Mouse (Mus musculus): ENCODE data around the gene Slc16a9. TPM values are rescaled to one million over a fixed set of nuclear protein-coding genes. Genes with fewer than 3 reads are reported as not detected.

The Slc16a9 gene
- polyA plus RNA-seq, 1 experiment from 2014 or later: 6.7 TPM

DNA sequence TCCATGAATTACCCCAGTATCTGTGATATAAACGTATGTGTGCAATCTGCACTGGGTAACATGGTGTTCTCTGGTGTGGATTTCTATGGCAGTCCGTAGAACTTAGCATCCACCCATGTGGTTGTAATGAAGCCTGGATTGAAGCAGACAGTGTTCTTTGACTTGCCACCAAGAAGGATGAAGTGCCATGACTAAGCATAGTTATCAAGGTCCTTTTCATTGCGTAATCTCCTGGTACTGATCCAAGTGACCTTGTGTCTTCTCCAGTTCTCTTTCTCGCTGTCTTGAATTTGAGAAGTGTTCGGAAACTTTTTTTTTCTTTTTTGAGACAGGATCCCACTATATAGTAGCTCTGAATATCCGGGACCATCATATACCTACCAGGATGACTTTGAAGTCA is 20.3 kb upstream of the Slc16a9 start:
- no peak for DNase-seq (ENCODE audit: low spot score)
- Histone ChIP-seq H3K9me3 (replicated peaks; ENCODE audit: low read length) (no peaks in the 10 kb centered on the region), H3K4me2 (ENCODE audit: low read length) (no peak overlapping the region), H3K4me3 (replicated peaks; ENCODE audit: low read depth, low read length) (no peak overlapping the region), H3K9ac (ENCODE audit: low read depth, low read length) (no peak overlapping the region), H3K27ac (no peak overlapping the region), H3K4me1 (replicated peaks; ENCODE audit: insufficient read depth, low read length) (no peaks in the 10 kb centered on the region), H3K36me3 (ENCODE audit: insufficient read depth, low read length) (no peaks in the 10 kb centered on the region), H3K27me3 (ENCODE audit: insufficient read depth, low read length) (no peaks in the 10 kb centered on the region)
- ATAC-seq (replicated peaks; ENCODE audit: low FRiP score, low read depth): no peak
- no peak for TF ChIP-seq CTCF (IDR thresholded peaks at IDR 0.05; ENCODE audit: low read depth)
- 93% methylated on average over 6 of the region's 6 CpGs for WGBS

DNA sequence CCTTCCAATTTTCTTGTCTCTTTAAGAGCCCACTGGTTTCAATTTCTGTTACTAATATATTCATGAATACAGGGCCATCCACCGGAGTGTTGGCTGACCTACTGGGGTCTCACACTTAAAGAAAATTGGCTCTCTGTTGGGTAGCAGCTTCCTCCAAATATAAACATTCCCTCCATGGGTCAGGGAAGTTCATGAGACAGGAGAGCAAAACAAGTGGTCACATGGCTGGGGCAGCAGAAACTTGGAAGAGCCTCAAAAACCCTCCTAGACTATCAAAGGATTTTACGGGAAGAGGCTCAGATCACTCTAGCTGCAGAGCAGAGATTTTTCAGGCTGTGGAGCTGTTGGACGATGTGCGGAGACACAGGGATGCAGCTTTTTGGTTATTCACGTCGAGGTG is 19.1 kb upstream of the Slc16a9 start:
- peak; percentile 28 for DNase-seq (ENCODE audit: low spot score)
- Histone ChIP-seq H3K4me1 (replicated peaks; ENCODE audit: insufficient read depth, low read length) (no peaks in the 10 kb centered on the region), H3K9ac (ENCODE audit: low read depth, low read length) (no peak overlapping the region), H3K36me3 (ENCODE audit: insufficient read depth, low read length) (no peaks in the 10 kb centered on the region), H3K27ac (no peak overlapping the region), H3K4me3 (replicated peaks; ENCODE audit: low read depth, low read length) (no peak overlapping the region), H3K4me2 (ENCODE audit: low read length) (no peak overlapping the region), H3K27me3 (ENCODE audit: insufficient read depth, low read length) (no peaks in the 10 kb centered on the region), H3K9me3 (replicated peaks; ENCODE audit: low read length) (no peaks in the 10 kb centered on the region)
- no peak for TF ChIP-seq CTCF (IDR thresholded peaks at IDR 0.05; ENCODE audit: low read depth)
- no peak for ATAC-seq (replicated peaks; ENCODE audit: low FRiP score, low read depth)
- WGBS: 56% methylated on average over 6 of the region's 6 CpGs

DNA sequence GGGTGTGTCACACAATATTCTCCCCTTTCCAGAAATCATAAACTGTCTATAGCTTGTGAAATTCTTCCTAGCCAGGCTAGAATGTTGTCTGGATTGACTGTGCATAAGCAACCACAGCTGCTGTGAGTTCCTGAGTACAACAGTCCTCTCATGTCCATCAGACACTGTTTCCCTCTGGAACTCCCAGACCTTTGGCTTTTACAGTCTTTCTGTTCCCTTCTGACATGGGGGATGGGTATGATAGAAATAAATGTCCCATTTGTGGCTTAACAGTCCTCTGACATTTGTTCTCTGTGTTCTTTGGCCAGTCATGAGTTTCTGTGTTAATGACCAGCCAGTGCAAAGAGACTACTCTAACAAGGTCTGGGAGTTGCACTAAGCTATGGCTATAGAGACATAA is 18.3 kb upstream of the Slc16a9 start:
- H3K4me1 ChIP-seq (replicated peaks; ENCODE audit: insufficient read depth, low read length): no peaks in the 10 kb centered on the region
- TF ChIP-seq CTCF (IDR thresholded peaks at IDR 0.05; ENCODE audit: low read depth): no peak
- H3K36me3 ChIP-seq (ENCODE audit: insufficient read depth, low read length): no peaks in the 10 kb centered on the region
- H3K9me3 ChIP-seq (replicated peaks; ENCODE audit: low read length): no peaks in the 10 kb centered on the region
- ATAC-seq (replicated peaks; ENCODE audit: low FRiP score, low read depth) (no peak), DNase-seq (ENCODE audit: low spot score) (peak; percentile 73)
- no peak overlapping the region for H3K27ac ChIP-seq
- no peak overlapping the region for H3K4me3 ChIP-seq (replicated peaks; ENCODE audit: low read depth, low read length)
- no peak overlapping the region for H3K4me2 ChIP-seq (ENCODE audit: low read length)
- no peak overlapping the region for H3K9ac ChIP-seq (ENCODE audit: low read depth, low read length)
- no peaks in the 10 kb centered on the region for H3K27me3 ChIP-seq (ENCODE audit: insufficient read depth, low read length)

DNA sequence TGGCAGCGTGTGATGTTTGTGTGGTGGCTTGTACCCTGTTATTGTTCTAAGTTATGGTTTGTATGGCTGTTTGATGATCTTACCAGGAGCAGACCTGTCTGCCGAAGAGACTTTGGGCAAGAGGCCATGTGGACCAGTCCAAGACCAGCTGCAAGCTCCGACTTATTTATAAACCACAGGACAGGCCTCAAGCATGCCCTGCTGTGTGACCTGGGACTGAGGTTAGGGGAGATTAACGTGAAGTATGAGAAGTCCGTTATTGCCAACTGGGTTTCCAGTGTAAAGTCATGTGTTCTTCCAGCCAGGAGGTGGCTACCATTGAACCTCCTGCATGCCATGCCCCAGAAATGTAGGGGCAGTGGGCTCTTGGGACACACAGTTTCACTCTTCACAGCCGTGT is 14.5 kb upstream of the Slc16a9 start:
- Histone ChIP-seq H3K36me3 (ENCODE audit: insufficient read depth, low read length) (no peaks in the 10 kb centered on the region), H3K4me2 (ENCODE audit: low read length) (no peak overlapping the region), H3K27ac (no peak overlapping the region), H3K9me3 (replicated peaks; ENCODE audit: low read length) (no peaks in the 10 kb centered on the region), H3K27me3 (ENCODE audit: insufficient read depth, low read length) (no peaks in the 10 kb centered on the region), H3K4me3 (replicated peaks; ENCODE audit: low read depth, low read length) (no peak overlapping the region), H3K4me1 (replicated peaks; ENCODE audit: insufficient read depth, low read length) (no peaks in the 10 kb centered on the region), H3K9ac (ENCODE audit: low read depth, low read length) (no peak overlapping the region)
- TF ChIP-seq CTCF (IDR thresholded peaks at IDR 0.05; ENCODE audit: low read depth): no peak
- ATAC-seq (replicated peaks; ENCODE audit: low FRiP score, low read depth): no peak
- 85% methylated on average over 6 of the region's 6 CpGs for WGBS
- no peak for DNase-seq (ENCODE audit: low spot score)

DNA sequence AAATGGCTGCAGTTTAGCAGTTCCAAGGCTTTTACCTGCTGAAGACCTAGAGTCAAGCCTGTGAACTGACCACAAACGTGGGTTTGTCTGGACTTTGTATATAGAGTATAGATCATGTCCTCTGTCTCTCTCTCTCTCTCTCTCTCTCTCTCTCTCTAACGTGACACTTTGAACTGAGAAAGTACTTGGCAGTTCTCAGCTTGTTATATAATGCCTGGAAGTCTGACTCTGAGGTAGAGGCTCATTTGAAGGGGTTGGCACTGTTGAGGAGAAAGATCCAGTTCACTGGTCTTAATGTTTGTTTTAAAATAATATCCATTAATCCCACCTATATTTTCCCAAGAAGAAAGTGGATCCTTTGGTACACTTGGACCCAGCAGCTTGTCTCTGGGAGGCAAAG is 7.0 kb upstream of the Slc16a9 start:
- DNase-seq (ENCODE audit: low spot score) (no peak), ATAC-seq (replicated peaks; ENCODE audit: low FRiP score, low read depth) (no peak)
- Histone ChIP-seq H3K4me1 (replicated peaks; ENCODE audit: insufficient read depth, low read length) (0 out of 2 replicates have a peak, but pooled peaks cover 4% of the 10 kb centered on the region), H3K27me3 (ENCODE audit: insufficient read depth, low read length) (no peaks in the 10 kb centered on the region), H3K9me3 (replicated peaks; ENCODE audit: low read length) (no peaks in the 10 kb centered on the region), H3K9ac (ENCODE audit: low read depth, low read length) (no peak overlapping the region), H3K4me2 (ENCODE audit: low read length) (no peak overlapping the region), H3K4me3 (replicated peaks; ENCODE audit: low read depth, low read length) (no peak overlapping the region), H3K36me3 (ENCODE audit: insufficient read depth, low read length) (no peaks in the 10 kb centered on the region), H3K27ac (no peak overlapping the region)
- TF ChIP-seq CTCF (IDR thresholded peaks at IDR 0.05; ENCODE audit: low read depth): no peak
- 47% methylated on average over 2 of the region's 2 CpGs for WGBS

DNA sequence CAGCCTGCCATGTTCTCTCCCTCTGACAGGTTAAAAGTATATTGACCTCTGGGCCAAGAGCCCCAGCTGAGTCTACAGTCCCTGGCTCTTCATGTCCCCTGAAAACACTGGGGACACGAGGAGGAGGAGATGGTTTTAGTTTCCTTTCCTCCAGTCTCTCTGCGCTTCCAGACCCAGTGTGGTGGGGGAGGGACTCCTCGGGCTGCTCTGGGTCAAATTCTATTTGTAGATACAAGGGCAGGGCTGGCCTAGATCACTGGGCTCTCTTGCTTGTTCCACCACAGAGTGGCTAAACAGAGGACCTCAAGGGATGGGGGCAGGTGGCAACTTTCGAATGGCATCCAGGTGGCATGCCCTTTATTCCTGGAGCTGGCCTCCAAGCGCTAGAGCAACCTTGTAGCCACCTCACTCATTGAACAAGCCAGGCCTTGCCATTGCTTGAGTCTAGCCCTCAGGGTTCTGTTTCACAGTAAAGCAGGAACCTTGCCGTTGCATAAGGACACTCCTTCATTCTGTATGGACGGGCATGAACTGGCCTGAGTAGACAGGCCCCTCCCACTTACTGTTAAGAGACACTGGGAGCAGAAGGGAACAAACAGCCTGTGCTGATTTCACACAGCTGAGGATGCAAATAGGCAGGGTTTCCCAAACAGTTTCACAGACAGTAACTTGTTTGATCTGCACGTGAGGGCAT is 2.0 kb upstream of the Slc16a9 start:
- no peaks in the 10 kb centered on the region for H3K36me3 ChIP-seq (ENCODE audit: insufficient read depth, low read length)
- no peak for TF ChIP-seq CTCF (IDR thresholded peaks at IDR 0.05; ENCODE audit: low read depth)
- no peak overlapping the region for H3K4me3 ChIP-seq (replicated peaks; ENCODE audit: low read depth, low read length)
- H3K4me1 ChIP-seq (replicated peaks; ENCODE audit: insufficient read depth, low read length): peaks cover 17% of the 10 kb centered on the region; the same call in 1 of the 2 replicates
- H3K9me3 ChIP-seq (replicated peaks; ENCODE audit: low read length): no peaks in the 10 kb centered on the region
- no peak overlapping the region for H3K9ac ChIP-seq (ENCODE audit: low read depth, low read length)
- H3K4me2 ChIP-seq (ENCODE audit: low read length): no peak overlapping the region
- H3K27me3 ChIP-seq (ENCODE audit: insufficient read depth, low read length): no peaks in the 10 kb centered on the region
- no peak overlapping the region for H3K27ac ChIP-seq
- 44% methylated on average over 8 of the region's 8 CpGs for WGBS
- ATAC-seq (replicated peaks; ENCODE audit: low FRiP score, low read depth) (no peak), DNase-seq (ENCODE audit: low spot score) (peak; percentile 58)

DNA sequence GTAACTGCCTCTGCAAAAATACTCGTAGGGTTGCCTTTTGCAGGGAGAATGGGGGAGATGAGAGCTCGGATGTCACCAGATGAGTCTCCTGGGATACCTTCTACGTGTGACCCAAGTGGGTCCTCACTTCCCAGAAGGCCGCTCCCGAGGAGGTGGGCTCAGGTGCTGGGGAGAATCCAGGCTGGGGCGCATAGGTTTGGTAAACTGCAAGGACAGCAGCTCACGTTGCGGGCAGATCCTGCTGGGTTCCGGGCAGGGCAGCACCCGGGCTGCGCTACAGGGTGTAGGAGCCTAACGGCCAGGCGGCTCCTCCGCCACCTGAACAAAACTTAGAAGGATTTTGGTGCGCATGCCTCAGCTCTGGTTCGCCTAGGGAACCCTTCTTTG is 652 bp downstream of the Slc16a9 start:
- Histone ChIP-seq H3K27ac (peak overlapping the region; percentile 81), H3K36me3 (ENCODE audit: insufficient read depth, low read length) (no peaks in the 10 kb centered on the region), H3K4me1 (replicated peaks; ENCODE audit: insufficient read depth, low read length) (peaks cover 17% of the 10 kb centered on the region; the same call in 1 of the 2 replicates), H3K27me3 (ENCODE audit: insufficient read depth, low read length) (no peaks in the 10 kb centered on the region), H3K9me3 (replicated peaks; ENCODE audit: low read length) (no peaks in the 10 kb centered on the region), H3K4me3 (replicated peaks; ENCODE audit: low read depth, low read length) (peak overlapping the region; percentile 64), H3K9ac (ENCODE audit: low read depth, low read length) (peak overlapping the region; percentile 69), H3K4me2 (ENCODE audit: low read length) (peak overlapping the region; percentile 96)
- no peak for TF ChIP-seq CTCF (IDR thresholded peaks at IDR 0.05; ENCODE audit: low read depth)
- under 1% methylated on average over 16 of the region's 16 CpGs for WGBS
- ATAC-seq (replicated peaks; ENCODE audit: low FRiP score, low read depth) (peak; percentile 17; the same call in 1 of the 2 replicates), DNase-seq (ENCODE audit: low spot score) (no peak)

Data from kidney, postnatal 0 days (tissue).